Mouse (Mus musculus) embryo, embryonic 11 days (tissue): Measurements from ENCODE around the gene Gale.
"Not testable (repeated sequence)": the region's sequence is repeated elsewhere in the genome, so short reads cannot be mapped to it uniquely, and the experiment has no call there.

Experiments used
- DNase-seq: peaks from one replicate; pipeline ENCODE4 v3.0.0-alpha.2; 2015

Gene Gale

GRCm38 (mm10) chr4:135971805-135972555 is 8.5 kb downstream of the Gale start:
- no peak for DNase-seq

- DNase-seq = peak; percentile 92
Measured at GRCm38 (mm10) chr4:135972556-135972906, 9.0 kb downstream of the Gale start, which contains the start of gene Lypla2. TSS of gene Lypla2 (minus strand) at chr4:135972626.

- DNase-seq = no peak
Measured at GRCm38 (mm10) chr4:135972911-135973811, 9.6 kb downstream of the Gale start.

- DNase-seq = no peak
Measured at GRCm38 (mm10) chr4:135976146-135976545, 12.6 kb downstream of the Gale start.

GRCm38 (mm10) chr4:135980223-135980622 is 16.7 kb downstream of the Gale start:
- DNase-seq = not testable (repeated sequence)

GRCm38 (mm10) chr4:135981524-135982063 is 18.1 kb downstream of the Gale start:
- no peak for DNase-seq

- no peak for DNase-seq
Measured at GRCm38 (mm10) chr4:135984556-135984955, 21.0 kb downstream of the Gale start.

GRCm38 (mm10) chr4:135985193-135985592 is 21.7 kb downstream of the Gale start:
- DNase-seq = no peak

- no peak for DNase-seq
Measured at GRCm38 (mm10) chr4:135985769-135986168, 22.2 kb downstream of the Gale start.

- DNase-seq = peak; percentile 23
Measured at GRCm38 (mm10) chr4:135986301-135986942, 22.9 kb downstream of the Gale start.

GRCm38 (mm10) chr4:135986943-135987710 is 23.6 kb downstream of the Gale start, which contains the start of gene Pithd1:
TSS of gene Pithd1 (minus strand) at chr4:135987264.
- DNase-seq = peak; percentile 96

GRCm38 (mm10) chr4:135987714-135988113 is 24.2 kb downstream of the Gale start:
- DNase-seq = peak; percentile 18

GRCm38 (mm10) chr4:135993941-135994340 is 30.4 kb downstream of the Gale start:
- no peak for DNase-seq

GRCm38 (mm10) chr4:135995118-135995517 is 31.6 kb downstream of the Gale start:
- DNase-seq = no peak

- DNase-seq = no peak
Measured at GRCm38 (mm10) chr4:136004107-136004675, 40.7 kb downstream of the Gale start.

- DNase-seq = no peak
Measured at GRCm38 (mm10) chr4:136004921-136005320, 41.4 kb downstream of the Gale start.

- no peak for DNase-seq
Measured at GRCm38 (mm10) chr4:136006821-136007220, 43.3 kb downstream of the Gale start.

GRCm38 (mm10) chr4:136008782-136009447 is 45.4 kb downstream of the Gale start:
- DNase-seq = no peak

- DNase-seq = no peak
Measured at GRCm38 (mm10) chr4:136010586-136010985, 47.1 kb downstream of the Gale start.

GRCm38 (mm10) chr4:136016059-136016602 is 52.6 kb downstream of the Gale start:
- no peak for DNase-seq
